Mouse (Mus musculus): ENCODE measurements around the gene Nlrp4f. TPM values are rescaled to one million over a fixed set of nuclear protein-coding genes. Genes with fewer than 3 reads are reported as not detected.

Gene Nlrp4f
- not detected in 2 replicates for total RNA-seq (2017)

DNA sequence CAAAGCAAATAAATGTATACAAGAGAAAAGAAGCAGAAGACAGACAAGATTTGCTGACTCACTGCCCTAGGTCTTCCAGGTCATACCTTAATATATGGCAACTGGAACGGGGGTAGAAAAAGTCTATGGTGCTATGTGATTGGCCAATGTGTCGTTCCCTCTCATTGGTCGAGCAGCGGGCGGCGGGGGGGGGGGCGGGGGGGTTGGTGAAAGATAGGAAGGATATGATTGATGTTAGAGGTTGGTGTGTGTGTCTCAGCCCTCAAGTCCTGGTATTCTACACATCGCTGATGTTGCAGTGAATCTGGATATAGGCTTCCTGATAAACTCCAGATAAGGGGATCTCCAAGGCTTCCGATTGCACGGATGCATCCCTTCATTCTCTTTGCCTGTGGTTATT, at the start of gene Nlrp4f:
TSS of gene Nlrp4f (minus strand) at position 101 of the 400 bp plus-strand sequence.
- no peak for ATAC-seq (replicated peaks; ENCODE audit: low read depth, poor library complexity, severe bottlenecking)

DNA sequence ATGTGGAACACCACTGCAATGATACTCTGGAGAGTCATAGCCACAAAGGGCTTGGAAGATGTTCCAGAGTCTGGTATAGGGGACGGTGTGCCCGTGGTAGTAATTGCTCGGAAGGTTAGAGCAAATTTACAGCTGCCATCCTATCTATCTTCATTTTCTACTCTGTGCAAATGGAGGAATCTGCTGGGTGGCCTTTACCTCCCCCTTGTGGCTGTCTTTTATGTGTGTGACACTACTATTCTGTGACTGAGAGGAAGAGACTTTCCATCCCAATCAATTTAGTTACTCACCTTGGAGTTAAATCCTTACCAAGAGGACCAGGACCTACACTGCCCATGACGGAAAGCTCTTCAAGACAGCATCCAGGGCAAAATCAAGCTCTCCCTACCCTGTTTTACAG, 37.5 kb upstream of the Nlrp4f start:
- no peak for ATAC-seq (replicated peaks; ENCODE audit: low read depth, poor library complexity, severe bottlenecking)

DNA sequence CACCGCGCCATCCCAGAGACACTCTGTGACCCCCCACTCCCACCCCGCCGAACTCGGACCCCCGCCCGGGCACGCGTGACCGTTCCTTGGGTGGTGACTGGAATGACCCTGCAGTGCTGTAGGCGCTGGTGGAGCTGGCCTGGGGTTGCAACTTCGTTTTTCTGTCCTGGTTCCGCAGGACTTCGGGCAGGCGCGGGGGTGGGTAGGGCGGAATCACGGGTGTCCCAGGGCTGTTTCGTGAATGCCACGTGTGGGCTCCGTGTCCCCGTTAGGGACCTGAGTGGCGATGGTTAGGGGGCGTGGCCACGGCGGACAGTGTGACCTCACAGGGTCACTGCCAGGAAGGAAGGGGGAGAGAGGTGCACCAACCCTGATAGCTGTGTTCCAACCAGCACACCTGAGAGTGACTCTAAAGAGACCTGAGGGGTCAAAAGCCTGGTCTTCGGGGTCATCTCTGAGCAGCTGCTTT, 36.6 kb upstream of the Nlrp4f start:
- ATAC-seq (replicated peaks; ENCODE audit: low read depth, poor library complexity, severe bottlenecking): no peak

- ATAC-seq (replicated peaks; ENCODE audit: low read depth, poor library complexity, severe bottlenecking): peak; percentile 3; the same call in 1 of the 2 replicates
Observed at GRCm38 (mm10) chr13:65241627-65242318, 36.0 kb upstream of the Nlrp4f start.

GRCm38 (mm10) chr13:65241099-65241626, 35.4 kb upstream of the Nlrp4f start:
- peak; percentile 72 for ATAC-seq (replicated peaks; ENCODE audit: low read depth, poor library complexity, severe bottlenecking)

- peak; percentile 66 for ATAC-seq (replicated peaks; ENCODE audit: low read depth, poor library complexity, severe bottlenecking)
Observed at GRCm38 (mm10) chr13:65240509-65241098, 34.8 kb upstream of the Nlrp4f start.

DNA sequence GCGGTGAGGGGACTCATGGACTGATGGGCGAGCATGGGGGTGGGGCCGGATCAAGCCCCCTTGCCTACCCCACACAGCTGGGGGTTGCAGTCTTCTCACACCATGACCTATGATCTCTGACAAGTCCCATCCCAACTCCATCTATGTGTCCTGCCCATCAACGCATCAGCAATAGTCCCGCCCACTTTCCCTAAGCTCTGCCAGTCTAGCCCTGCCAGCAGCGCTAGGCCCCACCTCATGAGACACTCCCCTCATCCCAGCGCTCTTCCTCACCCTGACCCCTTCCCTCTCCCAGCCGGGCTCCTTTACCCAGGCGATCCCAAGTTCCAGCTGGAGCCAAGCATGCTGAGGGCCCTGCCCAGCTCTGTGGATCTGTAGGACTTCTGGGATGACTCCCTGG, 31.4 kb upstream of the Nlrp4f start:
- no peak for ATAC-seq (replicated peaks; ENCODE audit: low read depth, poor library complexity, severe bottlenecking)

DNA sequence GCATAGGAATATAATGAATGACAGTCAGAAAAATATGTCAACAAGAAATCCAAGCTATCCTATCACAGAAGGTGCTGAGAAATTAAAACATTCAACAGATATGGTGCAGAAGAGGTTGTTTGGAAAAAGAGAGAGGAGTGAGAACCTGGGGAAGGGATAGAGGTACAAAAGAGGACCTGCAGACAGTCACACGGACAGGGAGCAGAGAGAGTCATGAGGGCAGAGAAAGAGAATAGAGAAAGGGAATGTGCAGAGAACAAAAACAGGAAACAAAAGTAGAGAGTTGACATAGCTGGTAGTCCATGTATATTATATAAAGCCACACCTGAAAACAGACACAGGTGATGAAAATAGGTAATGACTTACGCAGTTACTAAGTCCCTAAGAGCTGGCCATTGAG, 20.9 kb upstream of the Nlrp4f start:
- peak; percentile 45; the same call in 1 of the 2 replicates for ATAC-seq (replicated peaks; ENCODE audit: low read depth, poor library complexity, severe bottlenecking)

GRCm38 (mm10) chr13:65225945-65226344, 20.2 kb upstream of the Nlrp4f start:
- ATAC-seq (replicated peaks; ENCODE audit: low read depth, poor library complexity, severe bottlenecking): peak; percentile 58; the same call in 1 of the 2 replicates

- no peak for ATAC-seq (replicated peaks; ENCODE audit: low read depth, poor library complexity, severe bottlenecking)
Observed at GRCm38 (mm10) chr13:65200667-65201066, 5.1 kb downstream of the Nlrp4f start.

DNA sequence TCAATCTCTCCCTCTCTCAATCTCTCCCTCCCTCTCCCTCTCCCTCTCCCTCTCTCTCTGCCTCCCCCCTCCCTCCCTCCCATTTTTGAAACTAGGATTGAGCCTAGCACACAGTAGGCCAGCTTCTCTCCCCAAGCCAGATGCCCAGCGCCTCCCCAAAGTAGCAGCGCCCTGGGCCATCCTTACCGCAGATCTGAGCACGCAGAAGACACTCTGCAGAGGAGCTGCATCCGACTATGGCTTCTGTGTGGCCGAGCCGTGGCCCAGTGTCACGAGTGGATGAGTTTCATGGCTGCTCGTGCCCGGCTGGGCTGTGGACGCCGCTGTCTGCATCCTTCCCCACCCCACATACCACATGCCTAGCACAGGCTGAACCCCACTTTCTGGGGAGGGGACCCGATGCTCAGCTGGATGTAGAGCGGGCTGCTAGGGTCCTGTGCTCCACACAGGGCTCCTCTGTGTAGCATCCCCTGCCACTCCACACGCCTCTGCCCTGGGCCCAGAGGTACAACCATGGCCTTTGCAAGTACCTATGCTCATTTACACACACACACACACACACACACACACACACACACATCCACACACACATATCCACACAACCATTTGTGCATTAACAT, 29.2 kb downstream of the Nlrp4f start:
- no peak for ATAC-seq (replicated peaks; ENCODE audit: low read depth, poor library complexity, severe bottlenecking)

- ATAC-seq (replicated peaks; ENCODE audit: low read depth, poor library complexity, severe bottlenecking): peak; percentile 93
Observed at GRCm38 (mm10) chr13:65175734-65176471, 29.9 kb downstream of the Nlrp4f start.

DNA sequence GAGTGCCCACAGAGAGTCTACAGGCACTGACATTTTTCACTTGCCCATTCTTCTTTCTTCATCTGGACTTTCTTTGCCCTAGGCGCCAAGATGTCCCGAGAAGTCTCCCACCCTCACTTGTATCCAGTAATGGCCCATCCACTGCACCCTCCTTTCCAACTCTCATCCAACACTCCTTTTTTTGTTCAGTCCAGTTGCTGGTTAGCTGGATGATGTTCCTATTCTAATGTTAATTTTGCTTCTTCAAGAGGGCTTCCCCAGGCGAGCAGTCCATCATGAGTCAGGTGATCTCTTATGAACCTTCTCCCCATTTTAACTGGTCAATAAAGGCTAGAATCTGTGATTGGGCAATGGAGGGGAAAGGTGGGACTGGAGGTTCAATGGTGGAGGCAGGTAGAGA, 31.7 kb downstream of the Nlrp4f start:
- no peak for ATAC-seq (replicated peaks; ENCODE audit: low read depth, poor library complexity, severe bottlenecking)

DNA sequence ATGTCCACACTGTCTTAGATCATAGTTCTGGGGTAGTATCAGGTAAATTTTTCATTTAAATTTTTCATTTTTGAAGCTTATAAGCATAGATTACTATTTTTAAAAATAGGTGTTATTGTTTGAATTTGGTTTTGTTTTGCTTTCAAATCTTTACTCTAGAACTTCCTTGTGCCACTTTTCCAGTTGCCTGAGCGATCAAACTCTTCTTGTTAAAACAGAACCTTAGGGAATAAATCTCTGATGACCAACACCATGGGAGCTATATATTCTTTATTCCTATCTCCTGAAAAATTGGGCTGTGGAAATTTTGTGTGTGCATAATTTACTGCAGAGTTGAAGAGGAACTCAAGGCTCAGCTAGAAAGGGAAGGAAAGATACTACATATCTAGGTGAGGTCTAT, 55.8 kb downstream of the Nlrp4f start, which contains the start of gene Olfr466:
TSS of gene Olfr466 (plus strand) at position 301 of the 400 bp plus-strand sequence.
- no peak for ATAC-seq (replicated peaks; ENCODE audit: low read depth, poor library complexity, severe bottlenecking)

GRCm38 (mm10) chr13:65137789-65138188, 68.0 kb downstream of the Nlrp4f start, which contains the start of gene Olfr465-ps1:
Olfr465-ps1 (plus strand) TSS chr13:65138089.
- no peak for ATAC-seq (replicated peaks; ENCODE audit: low read depth, poor library complexity, severe bottlenecking)

Other genes starting within 250 kb of the Nlrp4f start
- gene Spata31d1c, start 172.9 kb downstream of the Nlrp4f start, total RNA-seq (2017): not detected in 2 replicates
- gene Prss47, start 153.2 kb downstream of the Nlrp4f start, total RNA-seq (2017): not detected in 2 replicates
- 53.2 and 73.7 TPM in 2 replicates for gene Mfsd14b, start 93.0 kb downstream of the Nlrp4f start, total RNA-seq (2017)
- gene Olfr465-ps1, start 67.9 kb downstream of the Nlrp4f start, total RNA-seq (2017): not detected in 2 replicates
- not detected in 2 replicates for gene Olfr466, start 55.7 kb downstream of the Nlrp4f start, total RNA-seq (2017)
- not detected in 2 replicates for gene Gm10775, start 53.6 kb upstream of the Nlrp4f start, total RNA-seq (2017)
- gene Zfp369, start 72.8 kb upstream of the Nlrp4f start, total RNA-seq (2017): 47.7 and 51.6 TPM in 2 replicates

Data from common myeloid progenitor, adult 5-6 weeks (primary cell).